18 mouse cellular contexts compared by ENCODE assay signal in genomic region chr8:94472741-94473140, GRCm38 (mm10). TPM values are rescaled to one million over a fixed set of nuclear protein-coding genes. Genes with fewer than 3 reads are reported as not detected.
"Had no signal": no experiment of that assay in that cellular context is flagged by ENCODE, and none has a peak within 500 bp of the region (broad histone marks: within the 10 kb centered on the region; RNA-seq: fewer than 3 reads in every experiment).

No protein-coding gene starts in this region.

- H3K4me1 ChIP-seq: neural tube, embryonic 12.5 days; neural tube, embryonic 13.5 days; neural tube, embryonic 15.5 days; stomach, embryonic 15.5 days had no signal

- H3K9me3 ChIP-seq: neural tube, embryonic 12.5 days; neural tube, embryonic 13.5 days; neural tube, embryonic 15.5 days; stomach, embryonic 15.5 days had no signal

- H3K4me3 ChIP-seq: neural tube, embryonic 12.5 days; neural tube, embryonic 13.5 days; neural tube, embryonic 15.5 days; stomach, embryonic 15.5 days had no signal

- H3K4me2 ChIP-seq: neural tube, embryonic 12.5 days; neural tube, embryonic 13.5 days; neural tube, embryonic 15.5 days; stomach, embryonic 15.5 days had no signal

- H3K27ac ChIP-seq: neural tube, embryonic 12.5 days; neural tube, embryonic 13.5 days; neural tube, embryonic 15.5 days; stomach, embryonic 15.5 days; stomach, postnatal 0 days had no signal

- DNase-seq: retina, postnatal 1 day; right cerebral cortex, adult 18-20 months; right cerebral cortex, postnatal 14 days; right cerebral cortex, postnatal 25 days; right cerebral cortex, postnatal 4 days; spleen, adult 18-20 months; thymus, adult 18-20 months; thymus, adult 2 months; thymus, postnatal 14 days; thymus, postnatal 25 days; thymus, postnatal 36 days; thymus, postnatal 4 days had no signal

- H3K9ac ChIP-seq: neural tube, embryonic 12.5 days; neural tube, embryonic 13.5 days; neural tube, embryonic 15.5 days; stomach, embryonic 15.5 days had no signal

- H3K27me3 ChIP-seq: neural tube, embryonic 12.5 days; neural tube, embryonic 13.5 days; neural tube, embryonic 15.5 days; stomach, embryonic 15.5 days had no signal

- H3K36me3 ChIP-seq: neural tube, embryonic 12.5 days; neural tube, embryonic 13.5 days; neural tube, embryonic 15.5 days; stomach, embryonic 15.5 days had no signal

RNA-seq across cellular contexts. Expression of gene Nlrc5, which starts 38.6 kb away (rescaled TPM):
- polyA plus RNA-seq: neural tube, embryonic 11.5 days had no signal
